Mouse (Mus musculus) heart, embryonic 11.5 days (tissue): ENCODE results near the gene Nus1. TPM values are rescaled to one million over a fixed set of nuclear protein-coding genes. Genes with fewer than 3 reads are reported as not detected.

ENCODE experiments used
- ATAC-seq: fragments of 200-750 bp; cut with Nextera tagmentation; replicated peaks from 2 replicates; pipeline ENCODE4 v1.8.0; 2017; ENCODE audit warnings: moderate library complexity; ENCODE audit not compliant: insufficient number of reproducible peaks, low FRiP score, low TSS enrichment
- H3K27ac ChIP-seq: fragments of 300-500 bp; sonication (generic); 2 replicates; pipeline ENCODE4 v1.5.1; 2014; ENCODE audit warnings: mild to moderate bottlenecking, low read depth, low read length
- H3K27me3 ChIP-seq: fragments of 300-500 bp; sonication (generic); 2 replicates; pipeline ENCODE4 v1.6.1; 2014; ENCODE audit warnings: mild to moderate bottlenecking, low read length, mixed read lengths; ENCODE audit not compliant: control insufficient read depth, insufficient read depth
- H3K36me3 ChIP-seq: fragments of 300-500 bp; sonication (generic); 2 replicates; pipeline ENCODE4 v1.6.1; 2014; ENCODE audit warnings: mild to moderate bottlenecking, low read length, moderate library complexity, mixed read lengths; ENCODE audit not compliant: control insufficient read depth, insufficient read depth
- H3K4me1 ChIP-seq: fragments of 300-500 bp; sonication (generic); 2 replicates; pipeline ENCODE4 v1.6.1; 2014; ENCODE audit warnings: low read length; ENCODE audit not compliant: control insufficient read depth, insufficient read depth
- H3K4me2 ChIP-seq: fragments of 300-500 bp; sonication (generic); 2 replicates; pipeline ENCODE4 v1.6.1; 2014; ENCODE audit warnings: mild to moderate bottlenecking, moderate library complexity
- H3K4me3 ChIP-seq: fragments of 300-500 bp; sonication (generic); 2 replicates; pipeline ENCODE4 v1.5.1; 2014; ENCODE audit warnings: low read depth, low read length
- H3K9ac ChIP-seq: fragments of 300-500 bp; sonication (generic); 2 replicates; pipeline ENCODE4 v1.6.1; 2014; ENCODE audit warnings: mild to moderate bottlenecking, low read depth, low read length, moderate library complexity
- H3K9me3 ChIP-seq: fragments of 300-500 bp; sonication (generic); replicated peaks from 2 replicates; pipeline ENCODE4 v1.6.1; 2016; ENCODE audit warnings: low read length; ENCODE audit not compliant: control insufficient read depth
- WGBS: fragments of 180-500 bp; shearing (Covaris S2); extraction: QIAGEN DNeasy Blood & Tissue Kit; methylation state at CpG from one replicate; pipeline ENCODE4 v1.1.7; 2014; ENCODE audit not compliant: insufficient replicate concordance; 5-methylcytosine and 5-hydroxymethylcytosine counted together
- polyA plus RNA-seq: library from polyadenylated mRNA; unstranded; fragments of >200 nt; fragmentation: Nextera tagmentation; extraction: Ambion mirVana; gene quantifications from 2 replicates; pipeline ENCODE4 v1.2.1, GENCODE M21; 2014

The Nus1 gene
- polyA plus RNA-seq, 1 experiment from 2014 or later: 11.2 TPM

GRCm38 (mm10) chr10:52398715-52399114 lies 18.6 kb upstream of the Nus1 start:
- H3K27ac ChIP-seq: no peak overlapping the region
- no peaks in the 10 kb centered on the region for H3K9me3 ChIP-seq
- no peak for ATAC-seq
- no peaks in the 10 kb centered on the region for H3K36me3 ChIP-seq
- H3K4me1 ChIP-seq: no peaks in the 10 kb centered on the region
- WGBS: 77% methylated on average over 2 of the region's 2 CpGs
- no peaks in the 10 kb centered on the region for H3K27me3 ChIP-seq
- no peak overlapping the region for H3K4me3 ChIP-seq
- H3K4me2 ChIP-seq: no peak overlapping the region
- no peak overlapping the region for H3K9ac ChIP-seq

GRCm38 (mm10) chr10:52399722-52400121 lies 17.6 kb upstream of the Nus1 start:
- H3K9ac ChIP-seq: no peak overlapping the region
- no peak overlapping the region for H3K4me3 ChIP-seq
- no peaks in the 10 kb centered on the region for H3K9me3 ChIP-seq
- 62% methylated on average over 3 of the region's 3 CpGs for WGBS
- H3K4me2 ChIP-seq: no peak overlapping the region
- no peaks in the 10 kb centered on the region for H3K27me3 ChIP-seq
- no peaks in the 10 kb centered on the region for H3K36me3 ChIP-seq
- no peak overlapping the region for H3K27ac ChIP-seq
- ATAC-seq: no peak
- no peaks in the 10 kb centered on the region for H3K4me1 ChIP-seq

- Histone ChIP-seq H3K4me2 (no peak overlapping the region), H3K27me3 (no peaks in the 10 kb centered on the region; the same call in 1 of the 2 replicates), H3K4me1 (no peaks in the 10 kb centered on the region), H3K9me3 (no peaks in the 10 kb centered on the region), H3K27ac (no peak overlapping the region), H3K9ac (no peak overlapping the region), H3K4me3 (no peak overlapping the region), H3K36me3 (no peaks in the 10 kb centered on the region)
- ATAC-seq: no peak
- WGBS: 82% methylated on average over 13 of the region's 13 CpGs
Observed at GRCm38 (mm10) chr10:52405160-52405559, 12.2 kb upstream of the Nus1 start.

- no peak overlapping the region for H3K27ac ChIP-seq
- H3K36me3 ChIP-seq: no peaks in the 10 kb centered on the region
- H3K9me3 ChIP-seq: no peaks in the 10 kb centered on the region
- ATAC-seq: no peak
- WGBS: 88% methylated on average over 2 of the region's 2 CpGs
- H3K4me1 ChIP-seq: no peaks in the 10 kb centered on the region
- H3K4me3 ChIP-seq: no peak overlapping the region
- H3K27me3 ChIP-seq: no peaks in the 10 kb centered on the region; the same call in 1 of the 2 replicates
- H3K9ac ChIP-seq: no peak overlapping the region
- no peak overlapping the region for H3K4me2 ChIP-seq
Observed at GRCm38 (mm10) chr10:52407526-52407925, 9.8 kb upstream of the Nus1 start.

GRCm38 (mm10) chr10:52415020-52415419 lies 2.3 kb upstream of the Nus1 start:
- H3K27ac ChIP-seq: no peak overlapping the region
- no peak overlapping the region for H3K4me2 ChIP-seq
- no peaks in the 10 kb centered on the region for H3K9me3 ChIP-seq
- ATAC-seq: no peak
- no peaks in the 10 kb centered on the region; the same call in 1 of the 2 replicates for H3K27me3 ChIP-seq
- H3K4me1 ChIP-seq: peaks cover 9% of the 10 kb centered on the region
- no peaks in the 10 kb centered on the region for H3K36me3 ChIP-seq
- 76% methylated on average over 2 of the region's 2 CpGs for WGBS
- no peak overlapping the region for H3K4me3 ChIP-seq
- no peak overlapping the region for H3K9ac ChIP-seq

GRCm38 (mm10) chr10:52416458-52416857 lies 889 bp upstream of the Nus1 start:
- no peak overlapping the region for H3K4me3 ChIP-seq
- no peaks in the 10 kb centered on the region for H3K9me3 ChIP-seq
- no peaks in the 10 kb centered on the region for H3K36me3 ChIP-seq
- no peak for ATAC-seq
- no peak overlapping the region for H3K9ac ChIP-seq
- 53% methylated on average over 2 of the region's 2 CpGs for WGBS
- H3K4me1 ChIP-seq: peaks cover 9% of the 10 kb centered on the region
- H3K27ac ChIP-seq: no peak overlapping the region
- no peaks in the 10 kb centered on the region for H3K27me3 ChIP-seq
- H3K4me2 ChIP-seq: peak overlapping the region; percentile 60

- Histone ChIP-seq H3K9me3 (no peaks in the 10 kb centered on the region), H3K4me3 (peak overlapping the region; percentile 96), H3K27me3 (no peaks in the 10 kb centered on the region), H3K27ac (peak overlapping the region; percentile 84), H3K36me3 (no peaks in the 10 kb centered on the region), H3K4me2 (peak overlapping the region; percentile 72), H3K4me1 (peaks cover 13% of the 10 kb centered on the region), H3K9ac (peak overlapping the region; percentile 95)
- 2% methylated on average over 39 of the region's 39 CpGs for WGBS
- ATAC-seq: peak; percentile 64
Observed at GRCm38 (mm10) chr10:52417998-52418860, 882 bp downstream of the Nus1 start.

- H3K36me3 ChIP-seq: no peaks in the 10 kb centered on the region
- no peak overlapping the region for H3K27ac ChIP-seq
- peak overlapping the region; percentile 96 for H3K4me3 ChIP-seq
- H3K9me3 ChIP-seq: no peaks in the 10 kb centered on the region
- peak overlapping the region; percentile 72 for H3K4me2 ChIP-seq
- no peak for ATAC-seq
- no peaks in the 10 kb centered on the region for H3K27me3 ChIP-seq
- H3K4me1 ChIP-seq: peaks cover 13% of the 10 kb centered on the region
- peak overlapping the region; percentile 95 for H3K9ac ChIP-seq
- 34% methylated on average over 5 of the region's 5 CpGs for WGBS
Observed at GRCm38 (mm10) chr10:52418931-52419330, 1.6 kb downstream of the Nus1 start.

GRCm38 (mm10) chr10:52419402-52419801 lies 2.1 kb downstream of the Nus1 start:
- no peak overlapping the region for H3K9ac ChIP-seq
- H3K36me3 ChIP-seq: no peaks in the 10 kb centered on the region
- 86% methylated on average over 4 of the region's 4 CpGs for WGBS
- ATAC-seq: no peak
- peak overlapping the region; percentile 72 for H3K4me2 ChIP-seq
- H3K4me3 ChIP-seq: peak overlapping the region; percentile 96; the same call in 1 of the 2 replicates
- H3K27me3 ChIP-seq: no peaks in the 10 kb centered on the region
- no peaks in the 10 kb centered on the region for H3K9me3 ChIP-seq
- no peak overlapping the region for H3K27ac ChIP-seq
- peaks cover 13% of the 10 kb centered on the region for H3K4me1 ChIP-seq
